In genomic region chr9:54499291-54499690, GRCm38 (mm10) we compare ENCODE assay signal across 14 mouse cellular contexts. TPM values are rescaled to one million over a fixed set of nuclear protein-coding genes. Genes with fewer than 3 reads are reported as not detected.
A peak's percentile ranks its signal among the peaks of the same experiment; 100 is the strongest.
DNase-seq lines count a peak whose midpoint lies in the region; ATAC-seq and TF ChIP-seq lines count a peak whose summit lies in the region.
"Had no signal": no experiment of that assay in that cellular context is flagged by ENCODE, and none has a peak within 500 bp of the region (broad histone marks: within the 10 kb centered on the region; RNA-seq: fewer than 3 reads in every experiment).

No protein-coding gene starts in this region.

- no peak for TF ChIP-seq EP300 in lung, postnatal 0 days (IDR thresholded peaks at IDR 0.05)

- H3K9ac ChIP-seq in forebrain, embryonic 15.5 days (replicated peaks) = no peak overlapping the region
- H3K9ac ChIP-seq in forebrain, embryonic 11.5 days (ENCODE audit: low read length) = no peak overlapping the region
- H3K9ac ChIP-seq in midbrain, embryonic 13.5 days (replicated peaks) = no peak overlapping the region; the same call in 1 of the 2 replicates
- peak overlapping the region; percentile 39 for H3K9ac ChIP-seq in hindbrain, embryonic 14.5 days
- no peak overlapping the region for H3K9ac ChIP-seq in lung, postnatal 0 days (replicated peaks; ENCODE audit: low read depth)
- H3K9ac ChIP-seq: limb, embryonic 12.5 days; lung, embryonic 14.5 days had no signal

- no peak for TF ChIP-seq CTCF in lung, postnatal 0 days (IDR thresholded peaks at IDR 0.05)

- peak overlapping the region; percentile 77 for H3K4me2 ChIP-seq in forebrain, embryonic 15.5 days (replicated peaks)
- H3K4me2 ChIP-seq in forebrain, embryonic 11.5 days (ENCODE audit: low read depth, low read length, severe bottlenecking) = no peak overlapping the region
- peak overlapping the region; percentile 65 for H3K4me2 ChIP-seq in midbrain, embryonic 13.5 days (replicated peaks)
- H3K4me2 ChIP-seq in hindbrain, embryonic 14.5 days (replicated peaks) = peak overlapping the region; percentile 70
- H3K4me2 ChIP-seq in lung, postnatal 0 days (replicated peaks; ENCODE audit: low read depth, low read length) = no peak overlapping the region
- H3K4me2 ChIP-seq: heart, embryonic 11.5 days; limb, embryonic 12.5 days; lung, embryonic 14.5 days had no signal

- H3K4me1 ChIP-seq in forebrain, embryonic 15.5 days = peaks cover 23% of the 10 kb centered on the region
- 0 out of 2 replicates have a peak, but pooled peaks cover 2% of the 10 kb centered on the region for H3K4me1 ChIP-seq in forebrain, embryonic 11.5 days (replicated peaks; ENCODE audit: control insufficient read depth, insufficient read depth, low read length)
- H3K4me1 ChIP-seq in midbrain, embryonic 13.5 days (replicated peaks) = peaks cover 22% of the 10 kb centered on the region
- H3K4me1 ChIP-seq in midbrain, embryonic 10.5 days = peaks cover 31% of the 10 kb centered on the region
- peaks cover 23% of the 10 kb centered on the region for H3K4me1 ChIP-seq in hindbrain, embryonic 14.5 days (replicated peaks; ENCODE audit: control insufficient read depth, insufficient read depth, low read length)
- H3K4me1 ChIP-seq in lung, postnatal 0 days (ENCODE audit: insufficient read depth, low read depth, low read length) = no peaks in the 10 kb centered on the region

- DNase-seq in forebrain, embryonic 11.5 days (ENCODE audit: low spot score) = no peak
- no peak for DNase-seq in midbrain, embryonic 10.5 days (ENCODE audit: low spot score)
- DNase-seq in hindbrain, embryonic 14.5 days (ENCODE audit: low spot score) = no peak
- no peak for DNase-seq in lung, postnatal 4 days
- no peak for DNase-seq in lung, postnatal 0 days (ENCODE audit: low spot score)
- DNase-seq in kidney, adult 18-20 months = no peak
- DNase-seq: lung, embryonic 14.5 days; thymus, postnatal 14 days had no signal

- no peaks in the 10 kb centered on the region for H3K27me3 ChIP-seq in forebrain, embryonic 15.5 days
- no peaks in the 10 kb centered on the region; the same call in 1 of the 2 replicates for H3K27me3 ChIP-seq in forebrain, embryonic 11.5 days (ENCODE audit: control insufficient read depth, insufficient read depth, low read length)
- H3K27me3 ChIP-seq in midbrain, embryonic 13.5 days = 0 out of 2 replicates have a peak, but pooled peaks cover 6% of the 10 kb centered on the region
- H3K27me3 ChIP-seq in midbrain, embryonic 10.5 days (ENCODE audit: low read depth, poor library complexity, severe bottlenecking) = peaks cover 20% of the 10 kb centered on the region
- H3K27me3 ChIP-seq in hindbrain, embryonic 14.5 days (ENCODE audit: control insufficient read depth, insufficient read depth, low read length) = no peaks in the 10 kb centered on the region
- H3K27me3 ChIP-seq in lung, postnatal 0 days (replicated peaks; ENCODE audit: insufficient read depth, low read length) = no peaks in the 10 kb centered on the region

- H3K9me3 ChIP-seq in forebrain, embryonic 15.5 days = no peaks in the 10 kb centered on the region
- H3K9me3 ChIP-seq in forebrain, embryonic 11.5 days (ENCODE audit: control insufficient read depth, low read length) = no peaks in the 10 kb centered on the region
- no peaks in the 10 kb centered on the region for H3K9me3 ChIP-seq in midbrain, embryonic 13.5 days
- H3K9me3 ChIP-seq in midbrain, embryonic 10.5 days (replicated peaks) = no peaks in the 10 kb centered on the region
- H3K9me3 ChIP-seq in hindbrain, embryonic 14.5 days (ENCODE audit: control insufficient read depth, low read length) = no peaks in the 10 kb centered on the region
- H3K9me3 ChIP-seq in lung, postnatal 0 days (ENCODE audit: low read length) = no peaks in the 10 kb centered on the region
- H3K9me3 ChIP-seq: limb, embryonic 12.5 days; megakaryocyte, embryonic 14.5 days had no signal

- H3K36me3 ChIP-seq in forebrain, embryonic 15.5 days = no peaks in the 10 kb centered on the region
- H3K36me3 ChIP-seq in forebrain, embryonic 11.5 days (ENCODE audit: control insufficient read depth, insufficient read depth, low read length) = no peaks in the 10 kb centered on the region
- no peaks in the 10 kb centered on the region for H3K36me3 ChIP-seq in midbrain, embryonic 13.5 days
- H3K36me3 ChIP-seq in midbrain, embryonic 10.5 days = no peaks in the 10 kb centered on the region
- H3K36me3 ChIP-seq in hindbrain, embryonic 14.5 days (replicated peaks; ENCODE audit: control insufficient read depth, insufficient read depth) = no peaks in the 10 kb centered on the region
- H3K36me3 ChIP-seq in lung, postnatal 0 days (ENCODE audit: insufficient read depth, low read length) = no peaks in the 10 kb centered on the region
- H3K36me3 ChIP-seq: limb, embryonic 12.5 days had no signal

- 83% methylated on average over 6 of the region's 6 CpGs for WGBS in forebrain, embryonic 15.5 days
- 89% methylated on average over 6 of the region's 6 CpGs for WGBS in forebrain, embryonic 11.5 days
- 86% methylated on average over 6 of the region's 6 CpGs for WGBS in midbrain, embryonic 13.5 days
- WGBS in midbrain, embryonic 10.5 days = 85% methylated on average over 6 of the region's 6 CpGs
- 87% methylated on average over 6 of the region's 6 CpGs for WGBS in hindbrain, embryonic 14.5 days
- 80% methylated on average over 6 of the region's 6 CpGs for WGBS in lung, postnatal 0 days

- ATAC-seq in forebrain, embryonic 15.5 days (replicated peaks) = no peak
- no peak for ATAC-seq in forebrain, embryonic 11.5 days (replicated peaks; ENCODE audit: low FRiP score)
- ATAC-seq in midbrain, embryonic 13.5 days = no peak
- ATAC-seq in hindbrain, embryonic 14.5 days (ENCODE audit: low FRiP score) = no peak
- no peak for ATAC-seq in lung, postnatal 0 days

- H3K27ac ChIP-seq in forebrain, embryonic 15.5 days (replicated peaks) = no peak overlapping the region
- no peak overlapping the region for H3K27ac ChIP-seq in forebrain, embryonic 11.5 days (ENCODE audit: low read depth, low read length)
- H3K27ac ChIP-seq in midbrain, embryonic 13.5 days = no peak overlapping the region
- no peak overlapping the region for H3K27ac ChIP-seq in midbrain, embryonic 10.5 days (replicated peaks)
- no peak overlapping the region for H3K27ac ChIP-seq in hindbrain, embryonic 14.5 days
- H3K27ac ChIP-seq in lung, postnatal 0 days (ENCODE audit: low read length) = no peak overlapping the region
- H3K27ac ChIP-seq: limb, embryonic 12.5 days had no signal

- H3K4me3 ChIP-seq in forebrain, embryonic 15.5 days = no peak overlapping the region
- H3K4me3 ChIP-seq in forebrain, embryonic 11.5 days (ENCODE audit: low read depth, low read length) = no peak overlapping the region
- 0 out of 2 replicates have a peak overlapping the region, but pooled peaks have one; percentile 80 for H3K4me3 ChIP-seq in midbrain, embryonic 13.5 days (replicated peaks)
- no peak overlapping the region for H3K4me3 ChIP-seq in midbrain, embryonic 10.5 days
- peak overlapping the region; percentile 97; the same call in 1 of the 2 replicates for H3K4me3 ChIP-seq in hindbrain, embryonic 14.5 days (replicated peaks; ENCODE audit: low read length)
- no peak overlapping the region for H3K4me3 ChIP-seq in lung, postnatal 0 days (ENCODE audit: low read depth, low read length)
- H3K4me3 ChIP-seq: limb, embryonic 12.5 days had no signal

RNA-seq across cellular contexts. Expression of gene Dmxl2, which starts 2.1 kb away (rescaled TPM):
- polyA plus RNA-seq in forebrain, embryonic 15.5 days (2015; fragmentation: Nextera tagmentation; extraction: Ambion mirVana) = 52.4 and 53.5 TPM in 2 replicates
- 13.0 and 15.2 TPM in 2 replicates for polyA plus RNA-seq in forebrain, embryonic 11.5 days (2014; fragmentation: Nextera tagmentation; extraction: Ambion mirVana)
- polyA plus RNA-seq in midbrain, embryonic 13.5 days (2015; fragmentation: Nextera tagmentation; extraction: Ambion mirVana) = 36.5 and 38.8 TPM in 2 replicates
- polyA plus RNA-seq in midbrain, embryonic 10.5 days (2016; fragmentation: Nextera tagmentation; extraction: Ambion mirVana) = 8.6 and 9.0 TPM in 2 replicates
- 71.2 and 71.8 TPM in 2 replicates for polyA plus RNA-seq in hindbrain, embryonic 14.5 days (2014; fragmentation: Nextera tagmentation; extraction: Ambion mirVana)
- polyA plus RNA-seq in lung, postnatal 0 days (2015; fragmentation: Nextera tagmentation; extraction: Ambion mirVana) = 4.8 and 5.1 TPM in 2 replicates

RNA-seq across cellular contexts. Expression of gene Sh2d7, which starts 39.5 kb away (rescaled TPM):
- polyA plus RNA-seq in forebrain, embryonic 15.5 days (2015; fragmentation: Nextera tagmentation; extraction: Ambion mirVana) = 0.15 and 0.22 TPM in 2 replicates
- not detected in 2 replicates for polyA plus RNA-seq in forebrain, embryonic 11.5 days (2014; fragmentation: Nextera tagmentation; extraction: Ambion mirVana)
- polyA plus RNA-seq in midbrain, embryonic 13.5 days (2015; fragmentation: Nextera tagmentation; extraction: Ambion mirVana) = not detected in 2 replicates
- polyA plus RNA-seq in midbrain, embryonic 10.5 days (2016; fragmentation: Nextera tagmentation; extraction: Ambion mirVana) = not detected in 2 replicates
- polyA plus RNA-seq in hindbrain, embryonic 14.5 days (2014; fragmentation: Nextera tagmentation; extraction: Ambion mirVana) = not detected in 2 replicates
- not detected in 2 replicates for polyA plus RNA-seq in lung, postnatal 0 days (2015; fragmentation: Nextera tagmentation; extraction: Ambion mirVana)
- polyA plus RNA-seq: heart, embryonic 11.5 days; kidney, embryonic 16.5 days; limb, embryonic 12.5 days; lung, embryonic 14.5 days had no signal

Comparison
In these comparisons a context has a peak if more than half of its experiments do, and no peak if none do; other contexts are left out.
1. H3K4me2 ChIP-seq: peak in forebrain, embryonic 15.5 days (single experiment), midbrain, embryonic 13.5 days (single experiment) and hindbrain, embryonic 14.5 days (single experiment); none in forebrain, embryonic 11.5 days (single experiment) and lung, postnatal 0 days (single experiment).
2. H3K4me3 ChIP-seq: peak in midbrain, embryonic 13.5 days (single experiment) and hindbrain, embryonic 14.5 days (single experiment); none in forebrain, embryonic 15.5 days (single experiment), forebrain, embryonic 11.5 days (single experiment), midbrain, embryonic 10.5 days (single experiment) and lung, postnatal 0 days (single experiment).